Mouse (Mus musculus) kidney, adult 2 months (tissue): Measurements from ENCODE around the gene Cdc42se1. TPM values are rescaled to one million over a fixed set of nuclear protein-coding genes. Genes with fewer than 3 reads are reported as not detected.
A peak's percentile ranks its signal among the peaks of the same experiment; 100 is the strongest.

Experiments used
- DNase-seq: peaks from one replicate; pipeline ENCODE4 v3.0.0; 2021
- H3K27ac ChIP-seq: fragments of 200-500 bp; 2 replicates; pipeline ENCODE4 v1.5.1; 2012; ENCODE audit warnings: low read depth, low read length, control low read depth, inconsistent platforms; ENCODE audit not compliant: insufficient read depth
- H3K27me3 ChIP-seq: fragments of 200-500 bp; replicated peaks from 2 replicates; pipeline ENCODE4 v1.6.1; 2012; ENCODE audit warnings: mild to moderate bottlenecking, moderate library complexity, low read length, inconsistent platforms; ENCODE audit not compliant: control insufficient read depth, insufficient read depth
- H3K36me3 ChIP-seq: fragments of 200-500 bp; 2 replicates; pipeline ENCODE4 v1.6.1; 2012; ENCODE audit warnings: mild to moderate bottlenecking, moderate library complexity, low read length, inconsistent platforms; ENCODE audit not compliant: control insufficient read depth, insufficient read depth
- H3K4me1 ChIP-seq: fragments of 200-500 bp; 2 replicates; pipeline ENCODE4 v1.6.1; 2011; ENCODE audit warnings: low read length; ENCODE audit not compliant: control insufficient read depth, insufficient read depth
- H3K4me3 ChIP-seq: fragments of 200-500 bp; 2 replicates; pipeline ENCODE4 v1.5.1; 2011; ENCODE audit warnings: mild to moderate bottlenecking, low read depth, low read length, control low read depth; ENCODE audit not compliant: insufficient read depth
- CTCF ChIP-seq: fragments of 200-500 bp; conservative IDR thresholded peaks from 2 replicates; pipeline ENCODE4 v1.5.1; 2011; ENCODE audit warnings: low read depth, mild to moderate bottlenecking, control low read depth, low read length, moderate library complexity, mixed read lengths; ENCODE audit not compliant: insufficient read depth, insufficient read length
- POLR2A ChIP-seq: fragments of 200-500 bp; IDR thresholded peaks from one replicate; pipeline ENCODE4 v1.6.1; 2011; ENCODE audit warnings: low read depth, low read length, control low read depth
- WGBS: fragments of 180-500 bp; shearing (Covaris S2); methylation state at CpG from one replicate; pipeline ENCODE4 v1.1.7; 2018; 5-methylcytosine and 5-hydroxymethylcytosine counted together
- polyA plus RNA-seq: library from polyadenylated mRNA; depleted of rRNA; stranded (reverse); fragments of >200 nt; gene quantifications from 2 replicates; pipeline ENCODE4 v1.2.3, GENCODE M21; 2012

The Cdc42se1 gene
- polyA plus RNA-seq, 1 experiment: 83.7 TPM

DNA sequence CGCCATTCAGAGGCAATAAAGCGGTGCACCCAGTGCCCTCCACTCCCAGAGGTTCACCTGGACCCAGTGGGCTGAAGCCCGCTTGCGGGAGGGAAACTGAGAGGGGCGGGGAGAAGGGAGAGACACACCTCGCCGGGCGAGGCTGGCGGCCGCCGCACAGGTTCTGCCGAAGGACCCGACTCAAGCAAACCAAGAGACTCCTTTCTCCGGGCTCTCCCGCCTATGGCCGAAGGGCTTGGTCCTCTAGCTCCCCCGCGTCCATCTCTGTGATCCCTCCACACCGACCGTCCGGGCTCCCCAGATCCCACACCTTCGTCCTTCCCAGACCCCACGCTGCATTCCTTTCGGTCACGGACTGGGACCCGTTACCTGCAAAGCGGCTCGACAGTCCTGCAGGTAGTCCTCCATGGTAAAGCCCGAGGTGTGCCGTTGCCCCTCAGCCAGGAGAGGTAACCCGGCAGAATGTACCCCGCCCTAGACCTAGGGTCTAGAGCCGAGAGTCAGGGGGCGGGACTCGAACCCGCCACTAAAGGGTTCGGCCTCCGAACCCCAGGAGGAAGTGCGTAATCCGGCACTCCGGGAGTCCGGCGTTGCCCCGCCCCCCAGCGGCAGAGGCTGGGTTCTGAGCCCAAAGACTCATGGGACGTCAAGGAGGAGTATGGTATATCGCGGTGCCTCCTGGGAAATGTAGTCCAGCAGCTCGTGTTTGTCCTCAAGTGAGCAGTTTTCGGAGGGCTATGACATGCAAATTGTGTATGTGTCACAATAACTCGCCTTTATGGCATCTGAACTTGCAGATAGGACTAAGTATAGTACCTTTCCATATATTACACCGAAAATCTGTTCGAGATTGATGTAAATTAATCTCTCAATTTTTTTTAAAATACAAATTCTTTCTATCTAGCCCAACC, 52.9 kb downstream of the Cdc42se1 start, which contains the start of the genes Mindy1 and Prune1:
TSS of gene Mindy1 (plus strand) at position 130 of the 911 bp plus-strand sequence.
TSS of gene Prune1 (minus strand) at position 861 of the 911 bp plus-strand sequence.
- H3K27me3 ChIP-seq: no peaks in the 10 kb centered on the region
- H3K36me3 ChIP-seq: no peaks in the 10 kb centered on the region
- peaks cover 33% of the 10 kb centered on the region for H3K4me1 ChIP-seq
- 0 out of 2 replicates have a peak, but pooled peaks have one; percentile 23 for TF ChIP-seq CTCF
- TF ChIP-seq POLR2A: no peak
- H3K4me3 ChIP-seq: peak within 1 kb of the TSS; percentile 74
- H3K27ac ChIP-seq: peak within 1 kb of the TSS; percentile 93
- under 1% methylated on average over 53 of the region's 53 CpGs for WGBS
- peak; percentile 99 for DNase-seq

DNA sequence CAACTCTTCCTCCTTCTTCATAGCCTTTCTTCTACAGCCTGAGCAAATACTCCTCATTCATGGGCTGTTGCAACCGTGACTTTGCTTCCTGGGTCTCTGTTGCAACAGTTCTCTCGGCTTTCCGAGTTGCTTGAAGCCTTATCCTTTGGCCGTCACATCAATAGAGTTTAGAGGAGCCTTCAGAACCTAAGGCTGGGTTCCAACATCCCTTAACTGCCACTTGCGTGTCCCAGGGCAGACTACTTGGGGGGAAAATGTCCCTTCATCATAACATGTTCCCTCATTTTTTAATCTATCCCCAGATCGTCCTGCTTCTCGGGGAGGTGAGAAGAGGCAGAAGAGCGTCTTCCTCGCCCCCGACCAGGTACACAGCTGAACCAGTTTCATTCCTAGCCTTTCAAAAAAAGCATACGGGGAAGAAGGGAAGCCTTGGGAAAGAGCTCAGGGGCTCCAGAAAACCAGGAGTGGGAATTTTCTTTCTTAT, 53.9 kb downstream of the Cdc42se1 start:
- TF ChIP-seq CTCF: no peak
- no peak for TF ChIP-seq POLR2A
- H3K27ac ChIP-seq: peak overlapping the region; percentile 87
- H3K4me3 ChIP-seq: peak overlapping the region; percentile 74
- WGBS: under 1% methylated on average over 11 of the region's 11 CpGs
- H3K36me3 ChIP-seq: no peaks in the 10 kb centered on the region
- peak; percentile 60 for DNase-seq
- no peaks in the 10 kb centered on the region for H3K27me3 ChIP-seq
- peaks cover 34% of the 10 kb centered on the region for H3K4me1 ChIP-seq

DNA sequence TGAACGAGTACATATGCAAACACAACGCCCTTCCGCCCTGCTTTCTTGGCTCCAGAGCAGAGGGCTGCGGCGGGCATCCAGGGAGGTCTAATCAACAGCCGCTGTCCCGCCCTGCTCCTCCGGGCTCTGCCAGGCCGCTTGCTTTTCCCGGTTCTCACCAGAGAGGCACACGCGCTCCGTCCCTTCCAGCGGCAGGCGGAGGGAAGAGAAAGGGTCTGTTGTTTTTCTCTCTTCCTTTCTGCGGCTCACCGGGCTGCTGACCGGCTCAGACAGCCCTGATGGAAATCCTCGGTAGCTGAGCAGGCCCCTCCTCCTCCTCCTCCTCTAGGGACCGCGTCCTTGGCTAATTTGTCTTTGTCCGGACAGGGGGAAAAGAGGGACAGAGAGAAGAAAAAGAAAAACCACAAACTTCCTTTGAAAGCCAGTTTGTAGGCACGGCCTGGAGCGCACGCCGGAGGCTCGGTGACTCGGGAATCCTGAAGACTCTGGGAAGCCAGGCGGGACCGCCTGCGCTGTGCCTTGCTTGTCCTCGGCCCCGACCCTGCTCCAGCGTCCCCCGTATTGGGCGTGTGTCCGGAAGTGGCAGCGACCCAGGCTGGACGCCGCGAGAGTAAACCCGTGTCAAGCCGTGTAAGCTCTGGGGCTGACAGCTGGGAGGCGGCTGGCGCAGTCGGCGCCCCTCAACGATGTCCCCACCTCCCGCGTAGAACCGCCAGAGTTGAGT, 54.5 kb downstream of the Cdc42se1 start:
- Histone ChIP-seq H3K27ac (peak overlapping the region; percentile 87), H3K4me1 (peaks cover 37% of the 10 kb centered on the region), H3K4me3 (peak overlapping the region; percentile 74), H3K27me3 (no peaks in the 10 kb centered on the region), H3K36me3 (no peaks in the 10 kb centered on the region)
- WGBS: under 1% methylated on average over 51 of the region's 51 CpGs
- TF ChIP-seq POLR2A (peak; percentile 66), CTCF (peak; percentile 36)
- DNase-seq: peak; percentile 91

DNA sequence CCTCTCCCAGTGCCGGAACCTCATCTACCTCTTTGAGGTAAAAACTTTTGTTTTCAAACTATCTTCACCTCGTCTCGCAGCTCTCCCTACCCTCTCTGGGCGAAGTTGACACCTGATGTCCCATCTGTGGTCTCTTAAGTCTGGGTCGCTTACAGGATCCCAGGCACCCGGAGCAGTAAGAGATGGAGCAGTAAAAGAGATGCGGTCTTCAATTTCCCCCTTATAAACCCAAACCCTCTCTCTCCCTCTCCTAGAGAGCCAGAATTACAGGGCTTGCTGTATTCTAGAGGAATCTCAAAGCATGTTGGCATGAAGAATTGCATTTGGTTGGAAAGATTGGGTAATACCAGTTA, 55.0 kb downstream of the Cdc42se1 start:
- under 1% methylated on average over 7 of the region's 7 CpGs for WGBS
- TF ChIP-seq CTCF (no peak), POLR2A (no peak)
- Histone ChIP-seq H3K27ac (peak overlapping the region; percentile 87), H3K27me3 (no peaks in the 10 kb centered on the region), H3K4me1 (peaks cover 40% of the 10 kb centered on the region), H3K4me3 (peak overlapping the region; percentile 74), H3K36me3 (peaks cover 4% of the 10 kb centered on the region; the same call in 1 of the 2 replicates)
- no peak for DNase-seq

DNA sequence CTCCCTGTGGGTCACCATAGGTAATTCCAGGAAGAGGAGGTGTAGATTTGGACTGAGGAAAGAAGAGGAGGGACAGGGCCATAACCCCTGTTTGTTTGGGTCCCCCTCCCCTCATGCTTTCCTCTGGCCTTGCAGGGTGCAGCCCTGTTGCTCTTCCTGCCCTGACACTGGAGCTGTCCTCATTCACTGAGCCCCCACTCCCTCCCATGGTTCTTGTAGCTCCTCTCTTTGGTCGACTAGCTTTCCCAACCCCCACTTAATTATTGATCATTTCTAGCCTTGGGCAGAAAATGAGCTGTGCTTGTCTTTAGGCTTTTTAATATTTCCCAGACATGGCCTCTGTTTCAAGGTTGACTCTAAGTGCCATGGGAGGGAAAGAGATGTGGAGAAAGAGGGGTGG, 55.5 kb downstream of the Cdc42se1 start:
- H3K4me1 ChIP-seq: peaks cover 40% of the 10 kb centered on the region
- H3K27me3 ChIP-seq: no peaks in the 10 kb centered on the region
- H3K4me3 ChIP-seq: peak overlapping the region; percentile 74
- no peak for DNase-seq
- peaks cover 6% of the 10 kb centered on the region; the same call in 1 of the 2 replicates for H3K36me3 ChIP-seq
- H3K27ac ChIP-seq: peak overlapping the region; percentile 87
- TF ChIP-seq POLR2A (no peak), CTCF (no peak)
- WGBS: 7% methylated on average over 1 of the region's 1 CpGs

DNA sequence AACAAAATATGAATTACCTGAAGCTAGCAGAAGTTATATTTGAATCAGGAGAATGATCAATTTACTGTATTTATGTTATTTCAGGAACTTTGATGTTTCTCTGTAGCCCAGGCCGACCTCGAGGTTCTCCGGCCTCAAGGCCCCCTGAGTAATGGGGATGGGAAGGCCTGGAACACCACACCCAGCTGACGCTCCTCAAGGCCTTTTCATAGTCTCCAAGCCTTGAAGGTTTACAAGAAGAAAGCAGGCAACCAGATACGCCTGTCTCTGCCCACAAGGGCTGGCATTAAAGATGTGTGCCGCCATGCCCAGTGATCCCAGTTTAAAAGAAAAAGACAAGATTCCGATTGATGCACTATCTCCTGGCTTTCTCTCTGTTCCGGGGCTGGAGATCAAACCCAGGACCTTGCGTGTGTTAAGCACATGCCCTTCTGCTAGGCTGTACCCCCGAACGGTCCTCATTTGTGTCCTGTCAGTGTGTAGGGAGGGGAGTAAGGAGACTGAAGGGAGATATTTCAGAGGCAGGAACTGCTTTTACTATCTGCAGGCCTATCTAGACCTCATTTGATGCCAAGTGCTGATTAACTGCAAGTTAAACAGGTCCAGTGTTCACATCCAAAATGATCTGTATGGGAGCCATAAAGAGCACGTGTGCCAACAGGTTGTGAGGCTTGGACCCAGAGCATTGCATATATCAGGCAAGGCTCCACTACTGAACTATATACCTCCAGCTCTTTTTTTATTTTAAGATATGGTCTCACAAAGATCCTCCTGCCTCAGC, 56.2 kb downstream of the Cdc42se1 start:
- Histone ChIP-seq H3K4me1 (peaks cover 37% of the 10 kb centered on the region), H3K4me3 (peak overlapping the region; percentile 74), H3K27ac (peak overlapping the region; percentile 87), H3K27me3 (no peaks in the 10 kb centered on the region), H3K36me3 (peaks cover 6% of the 10 kb centered on the region; the same call in 1 of the 2 replicates)
- no peak for DNase-seq
- 62% methylated on average over 12 of the region's 12 CpGs for WGBS
- TF ChIP-seq POLR2A (no peak), CTCF (no peak)
